Mouse (Mus musculus): ENCODE data around the gene Utp20. TPM values are rescaled to one million over a fixed set of nuclear protein-coding genes. Genes with fewer than 3 reads are reported as not detected.
A peak's percentile ranks its signal among the peaks of the same experiment; 100 is the strongest.
"Not testable (repeated sequence)": the region's sequence is repeated elsewhere in the genome, so short reads cannot be mapped to it uniquely, and the experiment has no call there.

The Utp20 gene
- polyA plus RNA-seq, 1 experiment, result 24.2 TPM

DNA sequence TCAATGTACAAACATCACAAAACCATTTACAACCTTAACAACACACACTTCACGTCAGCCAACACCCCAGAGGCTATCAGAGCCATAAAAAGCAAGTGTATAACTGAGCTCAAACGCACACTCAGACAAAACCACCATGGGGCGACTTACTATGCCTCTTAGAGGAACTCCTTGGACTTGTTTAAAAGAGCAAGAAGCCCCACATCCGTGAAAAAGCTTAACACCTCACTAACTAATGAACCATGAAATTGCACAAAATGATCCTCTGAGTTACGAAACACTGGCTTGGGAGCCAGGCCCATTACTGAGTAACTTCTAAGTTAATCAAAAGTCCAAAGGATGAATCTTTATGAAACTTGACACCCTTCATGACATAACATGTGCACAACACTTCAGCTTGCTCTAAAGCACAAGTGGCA lies 42.1 kb downstream of the Utp20 start:
- H3K27me3 ChIP-seq (ENCODE audit: control insufficient read depth, insufficient read depth, insufficient read length), result no peaks in the 10 kb centered on the region
- H3K79me2 ChIP-seq (ENCODE audit: control insufficient read depth, insufficient read depth), result peaks cover 18% of the 10 kb centered on the region
- TF ChIP-seq MYOG (IDR thresholded peaks at IDR 0.05; ENCODE audit: control insufficient read depth, extremely low read depth, insufficient read length) (no peak), CEBPB (IDR thresholded peaks at IDR 0.05; ENCODE audit: low read depth) (peak; percentile 18)
- peaks cover 87% of the 10 kb centered on the region for H3K36me3 ChIP-seq (ENCODE audit: control insufficient read depth, insufficient read depth)
- H3K4me3 ChIP-seq (ENCODE audit: insufficient read depth, poor library complexity, severe bottlenecking), result no peak overlapping the region
- H3K79me3 ChIP-seq (ENCODE audit: low read depth), result no peaks in the 10 kb centered on the region
- no peak overlapping the region for H3ac ChIP-seq (ENCODE audit: control insufficient read depth, insufficient read length, low read depth)

DNA sequence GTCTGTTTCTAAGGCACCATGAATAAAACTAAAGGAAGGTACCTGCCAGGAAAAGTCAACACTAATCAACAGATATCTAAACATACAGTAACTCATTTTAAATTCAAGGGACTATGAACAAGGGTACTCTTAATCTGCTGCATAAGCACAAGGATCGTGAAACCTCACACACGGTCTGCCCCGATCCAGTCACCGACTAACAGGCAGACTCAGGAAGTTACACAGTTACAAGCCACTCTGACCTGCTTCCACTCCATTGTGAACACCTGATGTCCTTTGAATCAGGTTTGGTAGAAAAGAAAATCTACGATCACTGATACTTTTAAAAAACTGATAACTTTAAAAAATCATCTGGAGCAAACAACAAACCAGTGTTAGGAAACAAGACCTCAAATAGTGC lies 42.7 kb downstream of the Utp20 start:
- H3K27me3 ChIP-seq (ENCODE audit: control insufficient read depth, insufficient read depth, insufficient read length), result no peaks in the 10 kb centered on the region
- peaks cover 87% of the 10 kb centered on the region for H3K36me3 ChIP-seq (ENCODE audit: control insufficient read depth, insufficient read depth)
- no peak overlapping the region for H3K4me3 ChIP-seq (ENCODE audit: insufficient read depth, poor library complexity, severe bottlenecking)
- H3K79me3 ChIP-seq (ENCODE audit: low read depth), result no peaks in the 10 kb centered on the region
- H3K79me2 ChIP-seq (ENCODE audit: control insufficient read depth, insufficient read depth), result peaks cover 18% of the 10 kb centered on the region
- TF ChIP-seq CEBPB (IDR thresholded peaks at IDR 0.05; ENCODE audit: low read depth) (no peak), MYOD1 (IDR thresholded peaks at IDR 0.05; ENCODE audit: control insufficient read depth, insufficient read length, low read depth) (no peak), FOSL1 (IDR thresholded peaks at IDR 0.05; ENCODE audit: insufficient read depth, low read length, poor library complexity, severe bottlenecking) (no peak)
- H3ac ChIP-seq (ENCODE audit: control insufficient read depth, insufficient read length, low read depth), result no peak overlapping the region

DNA sequence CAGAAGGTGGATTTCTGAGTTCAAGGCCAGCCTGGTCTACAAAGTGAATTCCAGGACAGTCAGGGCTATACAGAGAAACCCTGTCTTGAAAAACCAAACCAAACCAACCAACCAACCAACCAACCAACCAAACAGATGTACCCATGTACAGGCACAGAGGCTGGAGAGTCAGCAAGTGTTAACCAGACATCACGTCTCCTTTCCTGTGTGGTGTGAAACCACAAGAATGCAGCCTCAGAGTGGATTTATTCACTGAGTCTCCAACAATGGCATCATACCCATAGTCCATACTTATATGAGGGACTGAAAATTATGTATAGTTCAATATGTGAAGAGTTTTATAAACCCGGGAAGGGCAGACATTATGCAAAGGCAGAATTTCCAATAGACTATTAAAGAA lies 43.5 kb downstream of the Utp20 start:
- H3K79me3 ChIP-seq (ENCODE audit: low read depth); H3K27me3 ChIP-seq (ENCODE audit: control insufficient read depth, insufficient read depth, insufficient read length); H3K4me3 ChIP-seq (ENCODE audit: insufficient read depth, poor library complexity, severe bottlenecking); H3ac ChIP-seq (ENCODE audit: control insufficient read depth, insufficient read length, low read depth): not testable (repeated sequence)
- peaks cover 18% of the 10 kb centered on the region for H3K79me2 ChIP-seq (ENCODE audit: control insufficient read depth, insufficient read depth)
- H3K36me3 ChIP-seq (ENCODE audit: control insufficient read depth, insufficient read depth), result peaks cover 88% of the 10 kb centered on the region

DNA sequence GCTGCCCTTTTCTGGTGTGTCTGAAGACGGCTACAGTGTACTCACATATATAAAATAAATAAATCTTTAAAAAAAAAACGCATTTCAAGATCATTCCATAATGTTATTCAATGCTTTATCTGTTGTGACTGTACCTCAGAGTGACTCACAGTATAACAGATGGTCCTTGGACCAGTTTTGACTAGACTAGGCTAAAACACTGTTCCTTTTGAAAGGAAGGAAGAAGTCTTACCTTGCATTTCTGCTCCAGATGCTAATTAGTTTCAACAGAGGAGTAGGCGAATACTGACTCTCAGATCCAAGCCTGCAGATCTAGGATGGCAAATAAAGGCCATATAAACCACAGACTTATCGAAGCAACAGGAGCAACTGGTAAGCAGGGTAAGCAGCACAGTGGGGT lies 45.9 kb downstream of the Utp20 start:
- H3K79me2 ChIP-seq (ENCODE audit: control insufficient read depth, insufficient read depth), result peaks cover 18% of the 10 kb centered on the region
- no peak overlapping the region for H3K4me3 ChIP-seq (ENCODE audit: insufficient read depth, poor library complexity, severe bottlenecking)
- no peak for TF ChIP-seq CEBPB (IDR thresholded peaks at IDR 0.05; ENCODE audit: low read depth)
- TF ChIP-seq CTCF (IDR thresholded peaks at IDR 0.05; ENCODE audit: control insufficient read depth, insufficient read depth, insufficient read length), result no peak
- TF ChIP-seq MYOD1 (IDR thresholded peaks at IDR 0.05; ENCODE audit: control insufficient read depth, insufficient read length, low read depth), result no peak
- no peak for TF ChIP-seq USF1 (IDR thresholded peaks at IDR 0.05; ENCODE audit: low read depth)
- TF ChIP-seq MAX (IDR thresholded peaks at IDR 0.05), result no peak
- TF ChIP-seq MYOG (IDR thresholded peaks at IDR 0.05; ENCODE audit: control insufficient read depth, extremely low read depth, insufficient read length), result no peak
- no peak for TF ChIP-seq FOSL1 (IDR thresholded peaks at IDR 0.05; ENCODE audit: insufficient read depth, low read length, poor library complexity, severe bottlenecking)
- H3K27me3 ChIP-seq (ENCODE audit: control insufficient read depth, insufficient read depth, insufficient read length), result no peaks in the 10 kb centered on the region
- H3ac ChIP-seq (ENCODE audit: control insufficient read depth, insufficient read length, low read depth), result no peak overlapping the region
- peaks cover 88% of the 10 kb centered on the region for H3K36me3 ChIP-seq (ENCODE audit: control insufficient read depth, insufficient read depth)
- no peaks in the 10 kb centered on the region for H3K79me3 ChIP-seq (ENCODE audit: low read depth)

DNA sequence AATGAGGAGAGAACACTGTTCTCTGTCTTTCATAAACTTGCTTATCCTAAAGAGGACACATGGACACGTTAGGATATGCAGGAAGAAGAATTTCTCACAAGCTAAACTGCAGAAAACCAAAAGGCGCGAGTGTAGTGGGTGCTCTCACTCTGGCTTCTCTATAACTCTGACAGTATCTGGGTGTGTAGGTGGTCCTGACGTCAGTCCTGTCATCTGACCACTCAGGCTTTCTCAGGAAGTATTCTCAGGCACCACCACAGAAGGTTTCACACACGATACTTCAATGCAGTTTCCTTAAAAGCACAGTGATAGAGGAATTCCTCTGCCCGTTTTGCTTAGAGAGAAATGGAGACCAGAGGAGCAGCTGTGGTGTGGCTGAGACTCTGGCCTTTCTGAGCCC lies 50.4 kb downstream of the Utp20 start:
- no peaks in the 10 kb centered on the region for H3K79me2 ChIP-seq (ENCODE audit: control insufficient read depth, insufficient read depth)
- H3K79me3 ChIP-seq (ENCODE audit: low read depth), result peaks cover 2% of the 10 kb centered on the region
- TF ChIP-seq CTCF (IDR thresholded peaks at IDR 0.05; ENCODE audit: control insufficient read depth, insufficient read depth, insufficient read length), result no peak
- no peak for TF ChIP-seq FOSL1 (IDR thresholded peaks at IDR 0.05; ENCODE audit: insufficient read depth, low read length, poor library complexity, severe bottlenecking)
- TF ChIP-seq CEBPB (IDR thresholded peaks at IDR 0.05; ENCODE audit: low read depth), result no peak
- TF ChIP-seq MAX (IDR thresholded peaks at IDR 0.05), result no peak
- no peak for TF ChIP-seq MYOG (IDR thresholded peaks at IDR 0.05; ENCODE audit: control insufficient read depth, extremely low read depth, insufficient read length)
- TF ChIP-seq USF1 (IDR thresholded peaks at IDR 0.05; ENCODE audit: low read depth), result no peak
- no peak for TF ChIP-seq MYOD1 (IDR thresholded peaks at IDR 0.05; ENCODE audit: control insufficient read depth, insufficient read length, low read depth)
- no peak overlapping the region for H3K4me3 ChIP-seq (ENCODE audit: insufficient read depth, poor library complexity, severe bottlenecking)
- no peak overlapping the region for H3ac ChIP-seq (ENCODE audit: control insufficient read depth, insufficient read length, low read depth)
- H3K36me3 ChIP-seq (ENCODE audit: control insufficient read depth, insufficient read depth), result peaks cover 91% of the 10 kb centered on the region
- no peaks in the 10 kb centered on the region for H3K27me3 ChIP-seq (ENCODE audit: control insufficient read depth, insufficient read depth, insufficient read length)

DNA sequence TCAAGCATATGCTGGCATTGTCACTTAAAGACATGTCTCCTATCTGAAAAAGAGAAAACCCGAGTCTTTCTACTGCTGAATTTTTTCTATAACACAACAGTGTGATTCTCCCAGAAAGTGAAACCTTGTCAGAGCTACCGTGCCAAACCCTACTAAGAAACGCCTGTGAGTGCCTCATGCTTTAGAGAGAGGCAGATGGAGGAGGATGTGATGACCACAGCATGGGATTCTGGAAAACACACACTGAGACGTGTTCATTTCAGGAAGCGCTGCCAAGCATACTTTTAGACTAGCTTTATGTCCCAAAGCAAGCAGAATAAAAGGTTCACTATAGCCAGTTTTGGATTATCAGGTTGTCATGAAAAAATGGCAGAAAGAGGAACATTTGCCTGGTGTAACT lies 53.6 kb downstream of the Utp20 start:
- H3K79me3 ChIP-seq (ENCODE audit: low read depth); H3ac ChIP-seq (ENCODE audit: control insufficient read depth, insufficient read length, low read depth); H3K79me2 ChIP-seq (ENCODE audit: control insufficient read depth, insufficient read depth); H3K4me3 ChIP-seq (ENCODE audit: insufficient read depth, poor library complexity, severe bottlenecking); H3K27me3 ChIP-seq (ENCODE audit: control insufficient read depth, insufficient read depth, insufficient read length): not testable (repeated sequence)
- peaks cover 93% of the 10 kb centered on the region for H3K36me3 ChIP-seq (ENCODE audit: control insufficient read depth, insufficient read depth)

DNA sequence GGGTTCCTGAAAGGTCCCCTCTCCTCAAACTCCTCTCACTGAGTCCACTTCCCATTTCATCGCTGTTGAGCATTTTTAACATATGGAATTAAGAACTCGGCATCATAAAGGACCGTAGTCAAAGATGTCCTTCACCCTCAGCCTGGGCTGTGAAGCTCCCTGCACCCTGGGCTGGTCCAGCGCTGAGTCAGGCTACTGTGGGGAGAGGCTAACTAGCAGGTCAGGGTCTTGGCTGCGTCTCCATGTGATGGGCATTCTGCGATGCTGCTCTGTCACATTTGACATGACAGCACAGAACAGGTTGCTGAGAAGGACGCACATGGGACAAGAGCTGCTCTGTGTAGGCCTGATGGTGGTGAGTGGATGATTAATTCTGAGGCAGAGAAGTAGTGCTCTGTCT lies 56.9 kb downstream of the Utp20 start:
- TF ChIP-seq MAX (IDR thresholded peaks at IDR 0.05), result no peak
- TF ChIP-seq CTCF (IDR thresholded peaks at IDR 0.05; ENCODE audit: control insufficient read depth, insufficient read depth, insufficient read length), result no peak
- TF ChIP-seq CEBPB (IDR thresholded peaks at IDR 0.05; ENCODE audit: low read depth), result no peak
- no peak for TF ChIP-seq MYOG (IDR thresholded peaks at IDR 0.05; ENCODE audit: control insufficient read depth, extremely low read depth, insufficient read length)
- no peak for TF ChIP-seq FOSL1 (IDR thresholded peaks at IDR 0.05; ENCODE audit: insufficient read depth, low read length, poor library complexity, severe bottlenecking)
- TF ChIP-seq MYOD1 (IDR thresholded peaks at IDR 0.05; ENCODE audit: control insufficient read depth, insufficient read length, low read depth), result no peak
- no peak for TF ChIP-seq USF1 (IDR thresholded peaks at IDR 0.05; ENCODE audit: low read depth)
- no peaks in the 10 kb centered on the region for H3K27me3 ChIP-seq (ENCODE audit: control insufficient read depth, insufficient read depth, insufficient read length)
- H3K36me3 ChIP-seq (ENCODE audit: control insufficient read depth, insufficient read depth), result peaks cover 95% of the 10 kb centered on the region
- no peaks in the 10 kb centered on the region for H3K79me2 ChIP-seq (ENCODE audit: control insufficient read depth, insufficient read depth)
- no peak overlapping the region for H3K4me3 ChIP-seq (ENCODE audit: insufficient read depth, poor library complexity, severe bottlenecking)
- no peak overlapping the region for H3ac ChIP-seq (ENCODE audit: control insufficient read depth, insufficient read length, low read depth)
- peaks cover 2% of the 10 kb centered on the region for H3K79me3 ChIP-seq (ENCODE audit: low read depth)
